Mouse (Mus musculus) gastrocnemius, postnatal 4 days (tissue): ENCODE measurements around the gene Fam131c. TPM values are rescaled to one million over a fixed set of nuclear protein-coding genes. Genes with fewer than 3 reads are reported as not detected.

ENCODE experiments used
- DNase-seq, 2 experiments: peaks; one replicate each; pipeline ENCODE4 v3.0.0; 2021 to 2022; ENCODE audit warnings: low spot score in 2 of 2, mixed read lengths in 2 of 2
- total RNA-seq, 2 experiments: library from RNA; stranded (reverse); gene quantifications; 2 replicates each; pipeline ENCODE4 v1.2.3; 2021

Fam131c gene
- total RNA-seq, 2 experiments from 2014 or later: 0.25 TPM; not detected in 1

GRCm38 (mm10) chr4:141353868-141354267 lies 14.2 kb upstream of the Fam131c start:
- DNase-seq: no peak

DNA sequence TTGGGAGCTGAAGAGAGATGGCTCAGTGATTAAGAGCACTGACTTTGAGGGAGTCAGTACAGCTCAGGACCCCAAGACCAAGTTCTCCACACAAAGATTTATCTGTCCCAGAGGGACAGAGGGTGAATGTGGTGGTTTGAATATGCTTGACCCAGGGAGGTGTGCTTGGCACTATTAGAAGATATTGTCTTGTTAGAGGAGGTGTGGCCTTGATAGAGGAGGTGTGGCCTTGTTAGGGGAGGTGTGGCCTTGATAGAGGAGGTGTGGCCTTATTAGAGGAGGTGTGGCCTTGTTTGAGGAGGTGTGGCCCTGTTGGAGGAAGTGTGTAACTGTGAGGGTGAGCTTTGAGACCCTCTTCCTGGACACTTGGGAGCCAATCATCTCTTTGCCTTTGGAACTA lies 10.2 kb upstream of the Fam131c start:
- DNase-seq: no peak

- DNase-seq: no peak
These were observed 8.8 kb upstream of the Fam131c start for GRCm38 (mm10) chr4:141359222-141359621.

GRCm38 (mm10) chr4:141360846-141361245 lies 7.2 kb upstream of the Fam131c start:
- no peak for DNase-seq

DNA sequence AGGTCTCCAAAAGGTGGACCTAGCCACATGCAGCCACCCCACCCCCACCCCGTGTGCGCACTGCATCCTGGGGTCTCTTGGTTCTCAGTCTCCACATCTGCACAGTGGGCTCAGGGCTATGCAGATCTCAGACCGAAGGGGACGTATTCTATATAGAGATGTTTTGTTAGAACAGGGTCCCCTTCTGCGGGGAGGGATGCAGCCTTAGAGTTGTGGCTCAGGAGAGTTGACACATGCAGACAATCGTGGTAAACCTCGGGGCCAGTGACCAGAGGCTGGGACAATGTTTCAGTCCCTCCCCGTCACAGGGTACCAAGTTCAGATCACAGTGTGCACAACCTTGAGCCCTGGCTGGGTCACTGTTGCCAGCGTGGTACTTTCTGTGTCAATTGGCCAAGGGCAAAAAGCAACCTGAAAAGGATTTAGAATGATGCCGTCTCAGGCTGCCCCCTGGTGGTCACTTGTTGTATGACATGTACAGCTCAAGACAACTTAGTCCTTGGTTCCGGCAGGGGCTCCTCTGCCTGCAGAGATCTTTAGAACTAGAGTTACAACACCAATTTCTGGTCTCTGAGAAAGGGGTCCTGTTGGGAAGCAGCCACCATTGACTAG lies 5.0 kb upstream of the Fam131c start:
- peak; percentile 61 to 78 for DNase-seq

GRCm38 (mm10) chr4:141365126-141365525 lies 2.9 kb upstream of the Fam131c start:
- DNase-seq: no peak

- DNase-seq: no peak
These were observed 2.1 kb upstream of the Fam131c start for GRCm38 (mm10) chr4:141365876-141366275.

GRCm38 (mm10) chr4:141372426-141372825 lies 4.4 kb downstream of the Fam131c start:
- no peak for DNase-seq

DNA sequence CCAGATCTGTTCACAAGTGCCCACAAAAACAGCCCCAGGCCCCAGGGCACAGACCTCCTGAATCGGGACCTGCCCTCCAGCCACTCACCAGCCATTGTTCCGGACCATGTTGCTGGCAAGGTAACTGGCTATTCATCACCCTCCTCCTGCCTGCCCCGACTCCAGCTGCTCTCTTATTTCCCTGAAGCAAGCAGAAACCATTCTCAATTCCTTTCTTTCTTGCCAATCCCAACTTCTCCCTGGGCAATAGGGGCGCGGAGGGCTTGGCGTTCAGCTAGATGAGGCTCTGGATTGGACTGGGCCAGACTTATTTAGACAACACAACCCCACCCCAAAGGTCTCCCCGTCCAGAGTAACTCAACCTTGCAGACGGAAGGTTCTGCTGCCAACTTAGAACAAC lies 11.7 kb downstream of the Fam131c start:
- no peak for DNase-seq

GRCm38 (mm10) chr4:141382406-141382805 lies 14.4 kb downstream of the Fam131c start:
- DNase-seq: no peak

DNA sequence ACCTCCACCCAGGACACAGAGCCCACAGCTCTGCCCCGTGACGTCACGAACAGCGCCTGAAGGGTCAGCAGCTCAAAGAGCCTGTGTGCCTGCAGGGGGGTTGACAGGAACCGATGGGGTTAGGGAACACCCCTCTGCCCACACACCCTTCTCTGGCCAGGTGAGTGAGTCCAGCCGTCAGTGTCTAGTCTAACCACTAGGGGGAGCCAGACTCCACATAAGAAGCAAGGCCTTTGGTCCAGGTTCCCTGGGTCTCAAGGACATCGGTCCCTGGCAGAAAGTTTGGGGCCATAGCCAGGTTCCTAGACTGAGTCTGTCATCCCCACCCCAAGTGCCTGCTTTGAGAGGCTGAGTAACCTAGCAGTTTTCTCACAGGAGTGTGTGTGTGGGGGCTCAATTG lies 17.3 kb downstream of the Fam131c start:
- no peak for DNase-seq

- DNase-seq: no peak
These were observed 18.1 kb downstream of the Fam131c start for GRCm38 (mm10) chr4:141386150-141386549.

GRCm38 (mm10) chr4:141387093-141387784 lies 19.2 kb downstream of the Fam131c start:
- DNase-seq: peak in 1 of 2 experiments; percentile 68

GRCm38 (mm10) chr4:141387933-141388332 lies 19.9 kb downstream of the Fam131c start:
- DNase-seq: no peak

DNA sequence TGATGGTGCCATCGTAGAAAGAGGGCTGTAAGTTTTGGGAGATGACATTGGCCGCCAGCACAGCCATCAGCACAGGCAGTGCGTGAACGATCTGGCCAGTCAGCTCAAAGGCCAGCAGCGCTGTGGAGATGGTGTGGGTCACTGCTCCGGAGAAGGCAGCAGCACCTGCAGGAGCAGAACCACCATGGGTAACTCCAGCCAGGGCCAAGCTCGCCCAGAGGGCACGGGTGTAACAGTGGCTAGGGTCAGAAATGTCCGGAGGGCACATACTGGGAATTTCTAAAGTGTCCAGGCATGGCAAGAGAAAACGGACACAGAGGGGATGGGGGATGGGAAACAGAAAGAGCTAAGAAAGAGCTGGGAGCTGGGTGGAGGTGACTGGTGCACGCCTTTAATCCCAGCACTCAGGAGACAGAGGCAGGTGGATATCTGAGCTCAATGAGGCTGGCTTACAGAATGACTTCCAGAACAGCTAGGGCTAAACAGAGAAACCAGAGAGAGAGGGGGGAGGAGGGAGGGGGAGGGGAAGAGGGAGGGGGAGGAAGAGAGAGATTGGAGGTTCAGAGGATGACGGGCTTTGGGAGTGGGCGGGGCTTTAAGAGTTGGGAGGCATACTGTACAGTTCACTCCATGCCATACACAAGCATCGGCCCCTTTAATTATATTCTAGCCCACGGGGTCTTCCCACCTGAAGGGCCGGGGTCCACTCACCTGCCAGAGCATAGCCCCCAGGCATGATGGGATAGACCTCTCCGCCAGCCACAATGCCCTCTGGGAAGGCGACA lies 21.5 kb downstream of the Fam131c start:
- DNase-seq: no peak

GRCm38 (mm10) chr4:141391293-141391692 lies 23.3 kb downstream of the Fam131c start:
- no peak for DNase-seq

DNA sequence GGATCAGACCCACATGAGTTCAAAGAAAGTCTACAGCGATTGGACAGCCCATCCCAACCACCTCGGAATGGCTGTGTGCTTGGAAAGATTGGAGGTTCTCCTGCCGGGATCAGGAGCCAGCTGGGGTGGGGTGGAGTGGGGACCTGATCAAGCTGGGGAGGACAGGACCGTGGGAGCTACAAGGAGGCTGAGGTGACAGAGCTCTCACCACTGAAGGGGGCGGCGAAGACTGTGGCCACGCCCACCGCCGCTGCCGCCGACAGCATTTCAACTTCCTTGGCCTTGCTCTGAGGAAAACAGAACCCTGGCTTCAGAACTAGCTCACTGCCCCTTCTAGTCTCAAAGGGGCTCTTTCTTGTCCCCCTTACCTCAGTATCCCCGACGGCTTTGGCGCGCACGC lies 26.7 kb downstream of the Fam131c start:
- no peak for DNase-seq

GRCm38 (mm10) chr4:141397861-141398260 lies 29.8 kb downstream of the Fam131c start:
- no peak for DNase-seq

GRCm38 (mm10) chr4:141398545-141398944 lies 30.5 kb downstream of the Fam131c start, which contains the start of gene Clcnka:
Clcnka (minus strand) TSS chr4:141398724.
- DNase-seq: no peak

DNA sequence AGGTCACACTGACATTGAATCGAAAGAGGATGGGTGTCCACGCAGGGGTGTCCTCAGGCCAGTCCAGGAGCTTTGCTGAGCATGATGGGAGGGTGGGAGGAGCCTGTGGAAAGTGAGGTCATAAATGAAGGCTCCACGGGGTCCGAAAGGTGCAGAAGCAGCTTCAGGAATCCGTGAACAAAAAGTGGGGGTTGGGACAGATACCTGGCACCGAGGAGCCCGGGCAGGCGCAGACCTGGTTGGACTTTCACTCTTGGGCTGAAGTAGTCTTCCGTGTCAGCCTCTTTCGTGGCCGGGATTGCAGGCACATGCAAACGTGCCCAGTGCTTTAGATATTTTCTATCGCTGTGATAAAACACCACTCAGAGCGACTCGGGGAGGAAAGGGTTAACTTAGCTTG lies 32.2 kb downstream of the Fam131c start:
- DNase-seq: no peak

DNA sequence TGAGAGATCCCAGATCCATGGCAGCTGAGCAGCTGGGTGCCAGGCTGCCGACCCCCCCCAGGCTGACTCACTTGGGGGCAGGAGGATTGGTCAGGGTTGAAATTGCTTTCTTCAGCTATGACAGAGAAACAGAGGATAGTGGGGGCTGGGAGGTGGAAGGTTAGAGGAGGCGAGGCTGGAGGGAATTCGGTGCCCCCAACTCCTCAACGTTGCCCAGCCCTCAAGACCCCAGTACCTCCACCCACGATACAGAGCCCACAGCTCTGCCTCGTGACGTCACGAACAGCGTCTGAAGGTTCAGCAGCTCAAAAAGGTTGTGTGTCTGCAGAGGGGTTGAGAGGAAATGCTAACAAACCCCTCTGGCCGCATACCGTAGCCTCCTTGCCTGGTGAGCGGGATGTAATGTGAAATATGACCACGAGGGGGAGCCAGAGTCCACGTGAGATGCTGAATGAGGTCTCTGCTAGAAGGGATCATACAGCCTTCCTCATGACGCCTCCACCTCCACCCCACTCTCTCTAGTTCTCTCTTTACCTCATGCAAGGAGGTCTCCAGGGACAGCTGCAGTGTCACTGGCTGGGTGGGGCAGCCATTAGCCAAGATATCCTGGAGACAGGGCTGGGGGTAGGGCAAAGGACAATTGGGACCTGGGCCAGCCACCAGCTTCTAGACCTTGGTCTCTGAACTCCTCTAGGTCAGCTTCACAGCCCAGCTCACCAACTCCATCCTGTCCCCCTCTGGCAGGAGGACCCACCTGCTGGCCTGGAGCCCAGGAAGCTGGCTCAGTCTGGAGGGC lies 36.7 kb downstream of the Fam131c start:
- DNase-seq: peak; percentile 79 to 82
